Mouse (Mus musculus) common myeloid progenitor, adult 5-6 weeks (primary cell): ENCODE measurements at regions not wholly inside any gene's neighbourhood (a gene's known extent, or its start where the extent isn't known, plus 50 kb on each side); places are given as distances from the start of the nearest gene placed in this dataset.

Experiments used
- ATAC-seq: replicated peaks from 2 replicates; pipeline ENCODE4 v1.8.0; 2016; ENCODE audit warnings: low read depth, mild to moderate bottlenecking, moderate TSS enrichment, inconsistent platforms; ENCODE audit not compliant: poor library complexity, severe bottlenecking

GRCm38 (mm10) chr4:64432097-64432496 lies 385.3 kb upstream of the Tnc start:
- no peak for ATAC-seq

- no peak for ATAC-seq
Observed at GRCm38 (mm10) chr4:64437744-64438594, 391.2 kb upstream of the Tnc start.

- no peak for ATAC-seq
Observed at GRCm38 (mm10) chr4:64451442-64451841, 404.6 kb upstream of the Tnc start.

DNA sequence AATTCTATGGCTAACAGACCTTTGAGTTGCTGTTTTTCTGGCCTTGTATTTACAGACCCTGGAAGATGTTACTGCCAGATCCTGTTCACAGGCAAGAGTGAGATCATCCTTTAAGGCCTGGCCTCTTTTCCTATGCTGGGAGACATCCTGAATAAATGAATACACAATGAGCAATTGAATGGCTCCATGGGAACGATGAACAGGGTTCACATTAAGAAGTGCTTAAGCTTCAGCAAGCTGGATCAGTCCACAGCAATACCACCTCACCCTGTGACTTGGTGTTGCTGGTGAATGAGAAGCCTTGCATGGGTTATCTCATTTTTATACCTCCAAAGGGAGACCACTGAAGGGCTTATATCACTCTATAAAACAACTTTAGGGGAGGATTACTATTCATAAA lies 405.1 kb upstream of the Tnc start:
- ATAC-seq: no peak

DNA sequence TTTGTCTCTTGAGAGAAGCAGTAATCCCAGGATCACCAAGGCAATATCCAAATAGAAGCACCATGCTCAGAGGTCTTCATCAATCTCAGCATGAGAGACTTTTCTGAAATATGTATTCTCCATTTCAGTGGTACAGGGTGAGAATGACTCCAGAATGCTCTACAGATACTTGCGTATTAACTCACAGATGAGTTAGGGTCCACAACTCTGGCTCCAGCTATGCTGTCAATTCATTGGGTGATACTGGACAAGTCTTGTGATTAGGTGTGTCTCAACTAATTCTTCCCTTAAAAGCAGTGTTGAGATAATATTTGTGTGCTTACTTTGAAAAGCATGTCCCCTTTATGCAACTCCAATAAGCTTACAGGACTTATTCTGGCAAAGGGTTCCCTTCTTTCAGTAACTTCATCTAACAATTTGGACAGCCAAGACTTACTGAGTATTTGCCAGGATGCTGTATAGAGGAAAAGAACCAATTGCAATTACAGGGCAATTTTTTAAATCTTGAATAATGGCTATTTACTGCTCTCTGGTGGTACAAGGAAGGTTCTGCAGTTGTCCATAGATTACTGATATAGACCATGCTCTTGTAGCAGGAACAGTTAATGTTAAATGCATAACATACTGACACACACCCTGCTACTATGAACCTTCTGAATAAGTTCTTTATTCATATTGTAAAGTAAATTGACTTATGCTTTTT lies 445.6 kb upstream of the Tnc start:
- no peak for ATAC-seq

GRCm38 (mm10) chr4:64497759-64498158 lies 450.9 kb upstream of the Tnc start:
- ATAC-seq: peak; percentile 87

DNA sequence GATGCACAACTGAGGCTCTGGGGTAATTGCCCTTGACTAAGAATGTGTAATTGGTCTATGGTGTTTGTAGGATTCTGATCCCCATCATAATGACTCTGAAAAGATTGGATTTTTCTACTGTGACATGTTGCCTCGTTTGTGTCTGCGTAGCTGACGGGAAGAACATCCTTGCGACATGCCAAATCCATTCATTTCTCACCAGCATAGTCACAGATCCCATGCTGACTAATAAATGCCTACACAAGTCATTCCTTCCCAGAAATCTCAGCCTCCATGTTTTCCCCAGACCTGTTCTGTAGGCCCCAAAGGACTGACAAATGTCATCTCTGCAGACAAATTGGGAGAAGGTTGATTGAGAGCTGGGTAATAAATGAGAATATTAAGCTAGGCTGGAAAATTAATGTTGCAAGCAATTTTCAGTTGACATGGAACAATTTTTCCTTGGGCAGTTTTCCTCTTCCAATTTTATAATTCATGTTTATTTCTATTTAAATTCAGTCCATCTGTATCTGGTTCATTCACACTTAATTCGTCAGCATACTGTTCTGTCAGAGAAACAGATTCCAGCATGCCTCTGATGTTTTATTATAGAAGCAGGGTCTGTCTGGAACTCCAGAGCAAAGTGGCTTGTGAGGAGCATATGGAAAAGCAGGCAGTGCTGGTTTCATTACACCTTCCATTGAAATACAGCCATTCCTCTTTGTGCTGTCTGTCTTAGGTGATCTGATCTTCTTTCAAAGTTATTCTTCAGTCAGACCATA lies 454.0 kb upstream of the Tnc start:
- no peak for ATAC-seq

DNA sequence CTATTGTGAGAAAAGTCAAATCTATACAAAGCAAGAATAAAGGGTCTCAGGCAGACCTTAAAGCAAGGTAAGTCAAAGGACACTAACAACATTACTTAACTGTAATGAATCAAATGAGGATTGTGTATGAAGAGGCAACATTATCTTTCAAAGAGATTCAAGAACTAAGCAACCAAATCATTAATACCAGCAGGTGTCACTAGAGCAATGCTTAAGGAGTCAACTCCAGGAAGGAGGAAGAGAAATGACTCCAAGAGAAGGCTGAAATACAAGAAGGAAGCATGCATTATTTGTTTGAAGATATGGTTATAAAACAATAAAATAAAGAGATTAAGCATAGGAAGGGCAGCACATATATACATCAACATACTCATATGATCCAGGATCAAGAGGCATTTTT lies 475.1 kb upstream of the Tnc start:
- ATAC-seq: no peak

DNA sequence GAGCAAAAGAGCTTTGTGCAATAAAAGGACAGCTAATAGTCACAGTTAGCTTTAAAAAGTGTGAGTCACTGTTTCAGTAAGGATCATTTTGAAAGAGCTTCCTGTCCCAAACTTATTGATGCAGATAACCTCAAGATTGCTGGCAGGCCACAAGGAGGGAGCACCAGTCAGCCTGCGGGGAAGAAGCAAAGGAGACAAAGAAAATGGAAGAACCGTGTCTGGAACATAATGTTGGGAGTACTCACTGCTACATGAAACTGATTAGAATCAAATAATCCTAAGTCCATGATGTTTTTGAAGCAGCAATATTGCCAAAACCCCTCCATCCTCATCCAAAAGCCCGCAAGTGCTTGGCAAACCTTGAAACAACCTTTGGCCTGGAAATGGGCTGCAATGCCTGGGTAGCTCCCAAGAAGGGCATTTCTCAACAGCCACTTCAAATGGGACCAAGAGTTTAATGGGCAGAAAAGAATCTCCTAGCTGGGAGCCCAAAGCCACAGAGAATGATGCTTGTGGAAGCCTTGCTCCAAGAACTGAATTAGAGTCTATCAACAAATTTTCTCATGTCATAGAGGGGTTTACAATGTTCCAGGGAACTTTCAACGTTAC lies 481.0 kb upstream of the Tnc start:
- no peak for ATAC-seq

- no peak for ATAC-seq
Observed at GRCm38 (mm10) chr4:64530585-64530984, 483.8 kb upstream of the Tnc start.

- ATAC-seq: no peak
Observed at GRCm38 (mm10) chr4:64533019-64533418, 486.2 kb upstream of the Tnc start.

DNA sequence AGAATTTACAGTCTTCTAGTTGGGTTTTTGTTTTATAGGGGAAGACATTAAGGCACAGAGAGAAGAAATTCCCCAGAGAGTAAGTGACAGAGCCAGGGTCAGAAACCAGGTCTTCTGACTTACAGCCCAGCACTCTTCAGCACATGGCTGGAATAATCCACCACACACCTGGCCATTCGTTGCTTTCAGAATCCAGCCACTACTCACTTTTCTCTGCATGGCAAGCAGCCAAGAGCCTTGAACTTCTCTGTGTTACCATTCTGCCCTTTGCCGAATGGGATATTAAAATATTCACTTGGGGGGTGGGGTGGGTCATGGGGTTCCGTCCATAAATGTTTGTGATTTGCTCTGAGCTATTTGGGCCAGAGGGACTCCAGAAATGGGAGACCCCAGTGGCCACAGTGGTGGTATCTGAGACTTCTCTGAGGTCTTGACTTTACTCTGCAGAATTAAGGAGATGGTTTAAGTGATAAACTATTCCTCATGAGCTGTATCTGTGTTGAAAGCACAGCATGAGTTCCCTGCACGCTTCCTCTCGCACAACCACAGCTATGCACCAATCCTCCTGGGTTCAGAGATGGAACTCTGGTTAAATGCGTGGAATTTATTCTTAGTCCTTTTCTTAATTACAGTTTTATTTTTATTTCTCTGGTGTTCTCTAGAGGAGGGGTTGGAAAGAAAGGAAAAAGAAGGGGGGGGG lies 488.9 kb upstream of the Tnc start:
- ATAC-seq: no peak

GRCm38 (mm10) chr4:64538009-64538408 lies 491.2 kb upstream of the Tnc start:
- no peak for ATAC-seq

DNA sequence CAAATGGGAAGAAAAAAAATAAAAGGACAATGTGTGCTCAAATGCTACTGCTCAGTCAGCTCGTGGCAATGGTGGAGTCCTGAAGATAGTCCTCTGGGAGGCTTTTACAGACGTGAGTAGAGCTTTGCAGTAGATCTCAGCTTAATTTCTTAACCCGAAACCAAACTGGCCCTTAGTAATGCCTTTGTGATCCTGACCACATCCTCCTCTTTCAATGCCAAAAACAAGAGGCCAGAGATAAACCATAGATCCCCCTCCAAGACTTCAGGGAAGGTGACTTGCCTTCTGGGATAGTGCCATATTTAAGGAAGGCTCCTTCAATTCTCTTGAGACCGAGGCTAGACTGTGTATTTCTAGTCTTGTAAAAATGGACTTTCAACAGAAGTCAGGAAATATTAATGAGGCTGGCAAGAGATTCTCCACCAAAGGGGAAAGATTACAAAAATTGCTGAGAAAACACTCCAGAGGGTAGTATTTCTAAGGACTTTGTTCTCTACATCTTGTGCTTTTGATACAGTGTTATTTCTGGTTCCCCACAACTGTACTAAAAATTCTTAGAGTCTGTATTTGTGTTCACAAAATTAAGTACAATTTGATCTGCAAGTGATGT lies 497.9 kb upstream of the Tnc start:
- no peak for ATAC-seq

DNA sequence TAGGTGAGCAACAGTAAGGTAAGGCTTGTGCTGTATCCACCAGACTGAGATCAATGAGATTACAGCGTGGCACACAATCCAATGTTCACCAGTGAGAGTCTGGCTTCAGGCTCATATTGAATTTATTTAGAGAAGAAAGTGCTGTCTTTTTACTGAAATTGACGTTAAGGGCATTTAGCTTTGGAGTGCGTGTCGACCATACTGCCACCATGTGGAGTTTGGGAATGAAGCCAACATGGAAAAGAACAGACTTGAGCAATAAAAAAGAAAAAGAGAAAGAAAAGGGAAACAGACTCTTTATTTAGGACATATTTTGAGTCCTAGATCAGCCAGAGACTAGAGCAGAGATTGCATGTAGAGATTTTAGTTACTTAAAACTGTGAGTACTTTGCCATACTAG lies 499.6 kb upstream of the Tnc start:
- no peak for ATAC-seq

DNA sequence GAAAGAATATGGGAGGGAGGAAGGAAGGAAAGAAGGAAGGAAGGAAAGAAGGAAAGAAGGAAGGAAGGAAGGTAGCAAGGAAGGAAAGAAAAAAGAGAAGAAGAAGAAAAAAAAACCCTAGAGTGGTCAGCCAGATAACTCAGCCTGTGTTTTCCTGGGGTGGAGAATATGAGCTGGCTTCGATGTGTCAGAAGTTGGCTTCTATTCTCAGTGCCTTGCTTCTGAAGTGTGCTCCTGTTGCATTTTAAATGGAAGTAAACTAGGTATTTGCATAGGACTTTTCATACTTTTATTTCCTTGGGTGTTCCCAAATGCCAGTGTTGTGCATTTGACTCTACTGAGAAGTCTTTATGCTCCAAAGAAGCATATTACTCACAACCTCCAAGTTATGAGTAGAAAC lies 515.7 kb upstream of the Tnc start:
- no peak for ATAC-seq

DNA sequence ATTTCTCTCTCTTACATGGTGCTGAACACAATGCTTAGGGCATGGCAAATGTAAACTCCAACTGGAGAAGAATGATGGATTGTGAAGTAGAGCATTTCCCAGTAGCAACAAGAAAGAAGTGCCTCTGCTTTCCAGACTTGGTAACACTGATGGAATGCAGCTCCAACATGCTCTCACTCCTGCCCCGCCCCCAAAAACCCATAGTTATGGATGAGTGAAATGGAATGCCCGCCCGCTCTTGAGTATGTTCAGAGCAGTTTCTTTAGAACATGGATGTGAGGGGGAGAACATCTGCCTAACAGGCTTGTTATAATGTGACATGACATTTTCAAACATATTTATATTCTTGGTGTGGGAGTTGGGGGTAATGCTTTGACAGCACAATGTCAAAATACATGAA lies 517.2 kb upstream of the Tnc start:
- no peak for ATAC-seq

DNA sequence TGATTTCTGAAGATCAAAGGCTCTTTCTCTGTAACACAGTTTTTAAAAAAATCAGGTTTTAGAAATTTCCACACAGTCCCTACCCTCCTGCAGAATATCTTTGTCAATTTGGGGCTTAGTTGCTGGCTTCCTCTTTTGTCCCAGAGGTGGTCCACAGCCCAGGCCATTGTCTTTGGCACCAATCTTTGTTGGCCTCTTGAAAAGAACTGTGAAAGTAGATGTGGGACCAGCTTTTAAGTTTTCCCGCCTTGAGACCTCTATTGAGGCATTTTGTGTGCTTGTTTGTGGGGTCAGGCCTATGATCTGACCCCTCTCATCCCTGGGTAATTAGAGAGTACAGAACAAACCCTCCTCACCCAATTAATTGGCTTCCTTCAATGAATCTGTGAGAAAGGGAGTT lies 523.9 kb upstream of the Tnc start:
- no peak for ATAC-seq

DNA sequence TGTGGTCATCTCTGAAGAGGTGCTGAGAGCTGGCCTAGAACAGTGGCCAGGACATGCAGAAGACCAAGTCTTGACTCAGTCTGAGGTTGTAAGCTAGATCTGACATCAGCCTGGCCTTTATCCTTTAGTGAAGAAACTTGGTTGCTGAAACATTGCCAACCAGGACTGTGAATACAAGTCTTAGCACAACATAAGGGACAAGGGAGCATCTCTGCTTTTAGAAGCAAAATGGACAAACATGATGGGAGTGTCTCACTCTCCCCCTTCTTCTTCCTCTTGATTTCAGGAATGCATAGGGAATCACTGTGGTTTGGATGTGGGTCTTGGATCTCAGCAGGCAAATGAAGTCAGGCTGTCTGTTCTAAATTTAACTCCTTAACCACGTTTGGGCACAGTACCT lies 529.1 kb upstream of the Tnc start:
- ATAC-seq: no peak
